Mouse (Mus musculus) midbrain, embryonic 11.5 days (tissue): Measurements from ENCODE around the gene Galnt10. TPM values are rescaled to one million over a fixed set of nuclear protein-coding genes. Genes with fewer than 3 reads are reported as not detected.
"Not testable (repeated sequence)": the region's sequence is repeated elsewhere in the genome, so short reads cannot be mapped to it uniquely, and the experiment has no call there.

Source experiments
- ATAC-seq: fragments of 200-750 bp; cut with Nextera tagmentation; 2 replicates; pipeline ENCODE4 v1.8.0; 2017; ENCODE audit warnings: moderate TSS enrichment, moderate library complexity; ENCODE audit not compliant: low FRiP score
- DNase-seq: peaks from one replicate; pipeline ENCODE4 v3.0.0; 2015; ENCODE audit warnings: low spot score; ENCODE audit errors: missing footprints
- H3K27ac ChIP-seq: fragments of 300-500 bp; sonication (generic); 2 replicates; pipeline ENCODE4 v1.5.1; 2014; ENCODE audit warnings: low read depth, low read length
- H3K27me3 ChIP-seq: fragments of 300-500 bp; sonication (generic); 2 replicates; pipeline ENCODE4 v1.6.1; 2014; ENCODE audit warnings: mild to moderate bottlenecking, low read length, moderate library complexity, mixed read lengths; ENCODE audit not compliant: control insufficient read depth, insufficient read depth
- H3K36me3 ChIP-seq: fragments of 300-500 bp; sonication (generic); 2 replicates; pipeline ENCODE4 v1.6.1; 2014; ENCODE audit warnings: mild to moderate bottlenecking, low read length, moderate library complexity, mixed read lengths; ENCODE audit not compliant: control insufficient read depth, insufficient read depth
- H3K4me1 ChIP-seq: fragments of 300-500 bp; sonication (generic); 2 replicates; pipeline ENCODE4 v1.6.1; 2014; ENCODE audit warnings: low read length; ENCODE audit not compliant: control insufficient read depth, insufficient read depth
- H3K4me2 ChIP-seq: fragments of 300-500 bp; sonication (generic); 2 replicates; pipeline ENCODE4 v1.6.1; 2014; ENCODE audit warnings: mild to moderate bottlenecking, moderate library complexity
- H3K4me3 ChIP-seq: fragments of 300-500 bp; sonication (generic); 2 replicates; pipeline ENCODE4 v1.5.1; 2014; ENCODE audit warnings: low read depth, low read length
- H3K9ac ChIP-seq: fragments of 300-500 bp; sonication (generic); 2 replicates; pipeline ENCODE4 v1.6.1; 2014; ENCODE audit warnings: low read length
- H3K9me3 ChIP-seq: fragments of 300-500 bp; sonication (generic); 2 replicates; pipeline ENCODE4 v1.6.1; 2016; ENCODE audit warnings: low read length; ENCODE audit not compliant: control insufficient read depth
- WGBS: fragments of 180-500 bp; shearing (Covaris S2); extraction: QIAGEN DNeasy Blood & Tissue Kit; methylation state at CpG from one replicate; pipeline ENCODE4 v1.1.7; 2014; 5-methylcytosine and 5-hydroxymethylcytosine counted together
- polyA plus RNA-seq: library from polyadenylated mRNA; unstranded; fragments of >200 nt; fragmentation: Nextera tagmentation; extraction: Ambion mirVana; gene quantifications from 2 replicates; pipeline ENCODE4 v1.2.1, GENCODE M21; 2014

The Galnt10 gene
- polyA plus RNA-seq, 1 experiment from 2014 or later, result 13.9 TPM

GRCm38 (mm10) chr11:57823714-57824113, 178.5 kb downstream of the Galnt10 start:
- no peak overlapping the region for H3K9ac ChIP-seq
- H3K27ac ChIP-seq, result no peak overlapping the region
- H3K4me2 ChIP-seq, result no peak overlapping the region
- ATAC-seq (no peak), DNase-seq (peak; percentile 41)
- H3K27me3 ChIP-seq, result peaks cover 37% of the 10 kb centered on the region
- H3K4me1 ChIP-seq, result peaks cover 8% of the 10 kb centered on the region
- no peaks in the 10 kb centered on the region for H3K9me3 ChIP-seq
- H3K4me3 ChIP-seq, result no peak overlapping the region
- no peaks in the 10 kb centered on the region for H3K36me3 ChIP-seq
- whole genome bisulfite sequencing, result 72% methylated on average over 7 of the region's 7 CpGs

GRCm38 (mm10) chr11:57825234-57825633, 180.0 kb downstream of the Galnt10 start:
- H3K4me2 ChIP-seq, H3K36me3 ChIP-seq, H3K27ac ChIP-seq, H3K4me3 ChIP-seq, H3K9me3 ChIP-seq, ATAC-seq, DNase-seq, H3K9ac ChIP-seq: not testable (repeated sequence)
- H3K4me1 ChIP-seq, result peaks cover 14% of the 10 kb centered on the region
- peaks cover 52% of the 10 kb centered on the region for H3K27me3 ChIP-seq
- WGBS, result 43% methylated on average over 11 of the region's 11 CpGs

GRCm38 (mm10) chr11:57827048-57827914, 182.0 kb downstream of the Galnt10 start:
- Histone ChIP-seq H3K36me3 (no peaks in the 10 kb centered on the region), H3K4me2 (peak overlapping the region; percentile 44), H3K9ac (peak overlapping the region; percentile 18; the same call in 1 of the 2 replicates), H3K9me3 (no peaks in the 10 kb centered on the region), H3K27me3 (peaks cover 72% of the 10 kb centered on the region), H3K4me1 (peaks cover 14% of the 10 kb centered on the region), H3K27ac (no peak overlapping the region), H3K4me3 (peak overlapping the region; percentile 24)
- ATAC-seq, result 0 out of 2 replicates have a peak, but pooled peaks have one; percentile 30
- WGBS, result under 1% methylated on average over 38 of the region's 41 CpGs
- DNase-seq, result peak; percentile 93

DNA sequence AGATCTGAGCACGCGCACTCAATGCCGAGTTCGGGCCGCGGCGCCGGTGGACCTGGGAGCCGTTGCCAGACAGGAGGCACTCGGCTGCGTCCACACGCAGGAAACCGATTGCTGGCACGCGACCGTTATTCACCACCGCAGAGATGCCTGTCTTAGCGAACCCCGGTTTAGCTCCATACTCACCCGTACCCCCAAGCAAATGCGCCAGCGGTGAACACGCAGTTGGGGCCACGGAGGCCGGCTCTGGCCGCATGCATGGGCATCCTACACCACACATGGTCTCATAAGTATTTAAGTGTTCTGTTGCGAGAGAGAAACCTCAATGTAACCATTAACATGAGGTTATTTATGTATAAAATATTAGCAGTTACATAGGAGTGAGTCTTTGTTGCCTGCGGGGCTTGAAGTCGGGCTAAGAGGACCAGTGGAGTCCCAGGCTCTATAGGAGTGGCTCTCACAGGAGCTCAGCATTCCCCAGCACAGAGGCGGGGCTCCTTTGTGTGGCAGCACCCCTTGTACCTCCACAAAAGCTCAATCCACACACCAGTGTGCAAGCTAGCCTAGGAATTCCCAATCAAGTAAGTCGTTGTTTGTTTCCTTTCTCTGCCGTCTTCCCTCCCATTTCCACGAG, 182.8 kb downstream of the Galnt10 start:
- H3K4me3 ChIP-seq, result peak overlapping the region; percentile 24
- DNase-seq (peak; percentile 97), ATAC-seq (no peak)
- H3K9me3 ChIP-seq, result no peaks in the 10 kb centered on the region
- peaks cover 14% of the 10 kb centered on the region for H3K4me1 ChIP-seq
- no peak overlapping the region for H3K27ac ChIP-seq
- peak overlapping the region; percentile 44 for H3K4me2 ChIP-seq
- H3K9ac ChIP-seq, result peak overlapping the region; percentile 18
- peaks cover 80% of the 10 kb centered on the region for H3K27me3 ChIP-seq
- H3K36me3 ChIP-seq, result no peaks in the 10 kb centered on the region
- under 1% methylated on average over 33 of the region's 33 CpGs for WGBS

DNA sequence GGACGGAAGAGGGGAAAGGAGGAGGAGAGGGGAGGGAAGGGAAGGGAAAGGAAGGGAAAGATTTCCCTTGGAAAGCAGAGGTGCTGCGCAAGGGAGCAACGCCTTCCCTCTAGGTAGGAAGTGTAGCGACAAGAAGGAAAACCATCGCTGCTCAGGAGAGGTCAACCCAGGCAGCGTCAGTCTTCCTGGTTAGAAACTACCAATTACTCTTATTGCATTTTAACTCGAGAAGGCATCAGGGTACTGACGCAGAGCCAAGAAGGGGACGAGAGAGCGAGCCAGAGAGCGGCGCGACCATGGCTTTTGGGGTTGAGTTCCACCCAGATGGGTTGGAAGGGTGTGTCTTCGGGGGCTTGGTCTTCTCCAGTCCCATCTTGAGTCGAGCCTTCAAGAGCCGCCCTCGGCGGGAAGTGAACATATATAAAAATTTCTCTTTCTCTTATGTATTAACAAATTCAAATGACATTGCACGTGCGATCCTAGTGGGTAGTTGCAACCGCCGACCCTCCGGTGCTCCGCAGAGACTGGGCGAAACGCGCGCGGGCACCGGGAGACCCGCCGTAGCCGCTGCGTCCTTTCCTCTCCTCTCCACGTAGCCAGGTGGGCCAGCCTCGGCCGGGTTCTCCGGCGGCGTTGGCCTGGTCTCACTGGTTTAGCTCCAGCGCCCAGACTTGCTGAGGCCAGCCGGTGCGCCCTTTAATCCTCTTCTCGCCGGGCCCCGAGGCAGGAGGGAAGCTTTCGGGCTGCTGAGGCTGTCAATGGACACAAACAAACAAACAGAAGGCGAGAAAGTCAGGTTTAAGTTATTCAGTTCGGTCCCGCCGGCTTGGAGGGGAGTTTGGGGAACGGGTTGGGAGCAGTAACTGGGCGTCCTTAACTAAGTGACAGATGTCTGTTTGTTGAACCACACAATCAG, 184.0 kb downstream of the Galnt10 start:
- Histone ChIP-seq H3K4me1 (peaks cover 14% of the 10 kb centered on the region), H3K4me2 (no peak overlapping the region), H3K9me3 (no peaks in the 10 kb centered on the region), H3K27ac (no peak overlapping the region), H3K36me3 (no peaks in the 10 kb centered on the region), H3K9ac (no peak overlapping the region), H3K27me3 (peaks cover 92% of the 10 kb centered on the region), H3K4me3 (no peak overlapping the region)
- DNase-seq, result peak; percentile 97
- no peak for ATAC-seq
- WGBS, result 1% methylated on average over 53 of the region's 53 CpGs

DNA sequence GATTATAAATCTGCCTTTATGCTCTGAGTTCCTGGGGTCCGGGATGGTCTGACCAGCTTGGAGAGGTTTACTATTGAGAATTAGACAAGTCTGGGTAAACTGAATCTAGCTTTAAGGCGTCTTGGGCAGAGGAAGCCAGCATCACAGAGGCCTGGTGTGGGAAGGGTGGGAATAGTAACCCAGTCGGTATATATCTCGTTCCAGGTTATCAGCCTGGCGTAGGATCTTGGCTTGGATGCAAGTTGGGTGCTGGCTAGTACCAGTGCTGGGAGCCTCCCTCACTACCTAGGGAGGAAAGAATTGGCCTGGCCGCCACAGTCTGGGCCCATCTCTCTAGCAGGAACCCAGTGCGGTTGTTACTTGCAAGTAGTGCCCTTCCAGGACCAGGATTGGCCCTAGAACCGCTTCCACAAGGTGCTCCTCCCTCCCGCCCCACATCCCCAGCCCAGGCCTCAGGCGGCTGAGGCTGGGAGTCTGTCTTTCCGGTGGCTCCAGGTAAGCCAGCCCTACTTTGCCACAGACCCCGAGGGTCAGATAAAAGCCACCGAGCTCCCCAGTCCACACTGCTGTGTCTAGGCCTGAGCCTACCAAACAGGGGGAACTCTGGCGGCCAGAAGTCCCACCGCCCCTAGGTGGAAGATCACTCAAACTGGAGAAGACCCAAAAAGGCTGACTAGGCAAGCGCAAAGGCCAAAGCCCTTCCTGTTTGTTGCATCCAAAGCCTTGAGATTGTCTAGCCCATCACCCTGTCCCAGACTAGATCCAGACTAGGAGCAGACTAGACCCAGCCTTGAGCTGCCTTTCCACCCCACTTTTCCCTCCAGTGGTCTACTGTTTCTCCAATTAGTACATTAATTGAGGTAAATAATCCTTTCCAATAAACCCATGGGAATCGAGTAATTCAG, 184.9 kb downstream of the Galnt10 start:
- Histone ChIP-seq H3K4me2 (no peak overlapping the region), H3K9ac (no peak overlapping the region), H3K27me3 (peaks cover 96% of the 10 kb centered on the region), H3K27ac (no peak overlapping the region), H3K9me3 (no peaks in the 10 kb centered on the region), H3K4me3 (no peak overlapping the region), H3K4me1 (peaks cover 14% of the 10 kb centered on the region), H3K36me3 (no peaks in the 10 kb centered on the region)
- peak; percentile 94 for DNase-seq
- ATAC-seq, result no peak
- 5% methylated on average over 17 of the region's 17 CpGs for WGBS

DNA sequence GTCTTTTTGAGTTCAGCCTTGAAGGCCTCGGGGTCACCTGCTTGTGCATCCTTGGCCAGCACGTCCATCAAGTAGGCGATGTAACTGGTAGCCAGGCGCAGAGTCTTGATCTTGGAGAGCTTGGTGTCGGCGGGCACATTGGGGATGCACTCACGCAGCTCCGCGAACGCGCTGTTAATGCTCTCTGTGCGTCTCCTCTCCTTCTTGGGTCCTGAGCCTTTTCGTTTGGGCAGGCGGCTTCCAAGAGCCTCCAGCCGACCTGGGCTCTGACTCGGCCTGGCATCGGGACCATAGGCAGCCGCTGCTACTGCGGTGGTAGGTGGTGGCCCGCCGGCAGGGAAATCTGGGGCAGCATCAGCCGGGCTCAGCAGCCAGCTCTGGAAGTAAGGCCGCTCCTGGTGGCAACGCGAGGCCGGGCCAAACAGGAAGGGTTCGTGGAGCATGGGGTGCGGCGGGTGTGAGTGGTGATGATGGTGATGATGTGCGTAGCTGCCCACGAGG, 186.1 kb downstream of the Galnt10 start:
- Histone ChIP-seq H3K4me1 (peaks cover 14% of the 10 kb centered on the region), H3K27me3 (peaks cover 98% of the 10 kb centered on the region), H3K27ac (no peak overlapping the region), H3K4me2 (no peak overlapping the region), H3K4me3 (no peak overlapping the region; the same call in 1 of the 2 replicates), H3K9ac (no peak overlapping the region), H3K36me3 (no peaks in the 10 kb centered on the region), H3K9me3 (no peaks in the 10 kb centered on the region)
- WGBS, result under 1% methylated on average over 31 of the region's 31 CpGs
- DNase-seq, result peak; percentile 95
- ATAC-seq, result no peak

DNA sequence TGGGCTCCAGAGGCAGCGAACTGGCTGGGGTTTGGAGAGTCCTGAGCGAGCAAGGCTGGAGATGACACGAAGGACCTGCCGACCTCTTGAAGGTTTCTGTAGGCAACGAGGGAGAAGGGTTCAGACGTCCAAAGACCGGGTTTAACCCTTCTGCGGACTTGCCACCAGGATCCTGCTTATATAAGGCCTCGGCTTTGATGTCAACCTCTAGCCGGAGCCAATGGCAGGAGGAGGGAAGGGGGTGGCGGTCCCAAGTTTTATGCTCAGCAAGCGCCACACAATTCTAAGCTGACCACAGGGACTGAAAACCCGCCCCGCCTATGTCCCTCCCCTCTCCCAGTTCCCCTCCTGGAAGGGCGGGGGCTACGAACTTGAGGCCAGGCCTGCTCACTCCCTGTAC, 186.6 kb downstream of the Galnt10 start:
- 2% methylated on average over 16 of the region's 16 CpGs for WGBS
- H3K4me2 ChIP-seq, result no peak overlapping the region
- peaks cover 98% of the 10 kb centered on the region for H3K27me3 ChIP-seq
- H3K27ac ChIP-seq, result no peak overlapping the region
- H3K4me1 ChIP-seq, result peaks cover 14% of the 10 kb centered on the region
- no peaks in the 10 kb centered on the region for H3K36me3 ChIP-seq
- no peak overlapping the region for H3K9ac ChIP-seq
- no peak overlapping the region; the same call in 1 of the 2 replicates for H3K4me3 ChIP-seq
- H3K9me3 ChIP-seq, result no peaks in the 10 kb centered on the region
- ATAC-seq, result no peak
- DNase-seq, result peak; percentile 93
